Comparison of ENCODE assay signal across 8 mouse cellular contexts in the genomic region with DNA sequence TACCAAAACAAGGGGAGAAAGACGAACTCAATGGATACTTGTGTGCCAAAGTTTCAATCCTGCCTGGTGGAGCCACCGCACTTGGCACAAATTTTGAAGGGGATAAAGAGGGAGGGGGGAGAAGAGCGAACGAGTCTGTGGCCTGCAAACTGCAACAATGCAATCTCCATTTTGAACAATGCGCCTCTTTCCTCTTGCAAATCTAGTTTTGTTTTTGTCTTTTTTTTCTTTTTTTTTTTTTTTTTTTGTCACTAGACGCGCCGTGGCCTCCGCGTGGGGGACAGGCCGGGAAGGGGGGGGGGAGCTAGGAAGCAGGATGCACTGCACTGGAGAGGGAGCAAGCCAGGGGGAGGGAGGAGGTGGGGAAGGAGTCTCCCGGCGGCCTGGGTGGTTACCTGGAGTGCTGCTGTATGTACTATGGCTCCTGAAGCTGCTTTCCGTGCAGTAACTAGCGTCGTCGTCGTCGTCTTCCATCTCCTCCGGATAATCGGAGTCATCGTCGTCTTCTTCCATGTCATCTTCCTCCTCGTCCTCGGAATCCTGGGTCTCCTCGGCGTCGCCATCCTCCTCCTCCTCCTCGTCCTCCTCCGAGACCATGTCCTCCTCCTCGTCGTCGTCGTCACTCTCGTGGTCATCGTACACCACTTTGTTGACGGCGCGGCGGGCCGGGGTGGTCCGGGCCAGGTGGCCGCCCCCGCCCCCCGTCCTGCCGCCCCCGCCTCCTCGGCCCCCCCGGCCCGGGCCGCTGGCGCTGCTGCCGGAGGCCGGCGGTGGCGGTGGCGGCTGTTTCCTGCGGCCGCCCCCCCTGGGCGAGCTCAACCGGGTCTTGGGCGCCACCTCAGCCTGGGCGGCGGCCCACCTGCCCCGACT. TPM values are rescaled to one million over a fixed set of nuclear protein-coding genes. Genes with fewer than 3 reads are reported as not detected.
DNase-seq lines count a peak whose midpoint lies in the region; ATAC-seq and TF ChIP-seq lines count a peak whose summit lies in the region.

No protein-coding gene starts in this region.

- peaks cover 4% of the 10 kb centered on the region; the same call in 1 of the 2 replicates for H3K4me1 ChIP-seq in hindbrain, embryonic 11.5 days (replicated peaks; ENCODE audit: control insufficient read depth, insufficient read depth, low read length)

- H3K9me3 ChIP-seq in hindbrain, embryonic 11.5 days (ENCODE audit: control insufficient read depth, low read length), result no peaks in the 10 kb centered on the region

- intact Hi-C loops in left cerebral cortex, adult 2 months (cut with DNase I), result no loop called here

- peak overlapping the region; percentile 57 for H3K4me2 ChIP-seq in hindbrain, embryonic 11.5 days (replicated peaks; ENCODE audit: low read depth, low read length)

- peak overlapping the region; percentile 97 for H3K9ac ChIP-seq in hindbrain, embryonic 11.5 days (ENCODE audit: low read depth, low read length)

- no peaks in the 10 kb centered on the region for H3K36me3 ChIP-seq in hindbrain, embryonic 11.5 days (ENCODE audit: control insufficient read depth, insufficient read depth, low read length)

- peak; percentile 72 for DNase-seq in Muller cell, postnatal 12 days (ENCODE audit: inconsistent ontology term)
- peak; percentile 76 for DNase-seq in cerebellum, adult 9-10 months
- peak; percentile 76 for DNase-seq in hindbrain, embryonic 11.5 days (ENCODE audit: low spot score)
- peak; percentile 52 to 53 for DNase-seq in left cerebral cortex, adult 2 months (ENCODE audit: extremely low spot score in 1 of 2, low spot score in 2 of 2)
- peak; percentile 69 to 83 for DNase-seq in lung, postnatal 4 days
- peak; percentile 60 for DNase-seq in right cerebral cortex, adult 18-20 months
- peak; percentile 72 for DNase-seq in urinary bladder, adult 2 months (ENCODE audit: low spot score)

- peak overlapping the region; percentile 84 for H3K4me3 ChIP-seq in hindbrain, embryonic 11.5 days (ENCODE audit: low read depth, low read length)
- H3K4me3 ChIP-seq in left cerebral cortex, adult 2 months, result peak overlapping the region; percentile 82

- no peak; the same call in 1 of the 2 replicates for TF ChIP-seq CTCF in left cerebral cortex, adult 2 months (IDR thresholded peaks at IDR 0.05)

- H3K27ac ChIP-seq in hindbrain, embryonic 11.5 days (ENCODE audit: low read depth, low read length), result peak overlapping the region; percentile 97
- peak overlapping the region; percentile 92 for H3K27ac ChIP-seq in left cerebral cortex, adult 2 months

- ATAC-seq in frontal cortex, adult (ENCODE audit: low TSS enrichment), result peak; percentile 66
- ATAC-seq in hindbrain, embryonic 11.5 days (ENCODE audit: low FRiP score), result peak; percentile 73

- under 1% methylated on average over 27 of the region's 65 CpGs for WGBS in hindbrain, embryonic 11.5 days

- no peaks in the 10 kb centered on the region for H3K27me3 ChIP-seq in hindbrain, embryonic 11.5 days (ENCODE audit: control insufficient read depth, insufficient read depth, low read length)

RNA-seq across cellular contexts. Expression of gene Bptf, which starts 0.8 kb away (rescaled TPM):
- polyA plus RNA-seq in hindbrain, embryonic 11.5 days (2014; fragmentation: Nextera tagmentation; extraction: Ambion mirVana), result 40.8 and 55.1 TPM in 2 replicates
- total RNA-seq in left cerebral cortex, adult 2 months (2021), result 10 to 100 TPM; 67.3 to 68.2 TPM
- polyA plus RNA-seq in urinary bladder, adult 2 months (2012; rRNA removed), result 23.2 and 36.2 TPM in 2 replicates

RNA-seq across cellular contexts. Expression of gene Nol11, which starts 58.1 kb away (rescaled TPM):
- 65.8 and 76.3 TPM in 2 replicates for polyA plus RNA-seq in hindbrain, embryonic 11.5 days (2014; fragmentation: Nextera tagmentation; extraction: Ambion mirVana)
- total RNA-seq in left cerebral cortex, adult 2 months (2021), result 10 to 100 TPM; 22.8 to 24.4 TPM
- polyA plus RNA-seq in urinary bladder, adult 2 months (2012; rRNA removed), result 17.0 and 19.5 TPM in 2 replicates

Comparison
In these comparisons a context has a peak if more than half of its experiments do, and no peak if none do; other contexts are left out.
1. Peak in every context shown above with its lines: DNase-seq, ATAC-seq, H3K4me3 ChIP-seq and H3K27ac ChIP-seq.